Mouse (Mus musculus) thymus, adult 2 months (tissue): ENCODE measurements around the gene Slc15a3.

ENCODE experiments used
- CTCF ChIP-seq: fragments of 200-500 bp; IDR thresholded peaks from 2 replicates; pipeline ENCODE4 v1.5.1; 2012; ENCODE audit warnings: mild to moderate bottlenecking, control low read depth, low read length, moderate library complexity, borderline replicate concordance; ENCODE audit not compliant: control insufficient read depth, poor library complexity, insufficient read depth; ENCODE audit errors: extremely low read depth
- POLR2A ChIP-seq: fragments of 200-500 bp; IDR thresholded peaks from 2 replicates; pipeline ENCODE4 v1.6.1; 2012; ENCODE audit warnings: mild to moderate bottlenecking, low read length, control low read depth, moderate library complexity; ENCODE audit not compliant: control insufficient read depth, poor library complexity, insufficient read depth; ENCODE audit errors: extremely low read depth

DNA sequence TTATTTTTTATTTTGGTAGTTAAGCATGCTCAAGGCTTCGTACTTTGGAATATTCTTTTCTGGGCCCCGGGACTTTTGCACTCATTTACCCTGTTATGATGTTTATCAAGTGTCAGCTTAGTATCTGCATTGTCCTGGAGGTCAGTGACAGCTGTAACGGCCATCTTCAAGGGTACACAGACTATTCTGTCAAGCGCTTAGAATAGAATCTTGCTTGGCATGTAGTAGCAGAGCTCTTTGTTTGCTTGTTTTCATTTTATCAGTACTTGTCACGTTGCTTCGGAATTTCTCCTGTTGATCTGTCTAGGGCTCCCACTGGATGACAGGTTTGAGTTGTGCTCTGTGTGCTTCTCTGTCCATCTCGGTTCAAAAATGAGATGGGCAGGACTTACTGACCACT, 57.3 kb downstream of the Slc15a3 start:
- no peak for TF ChIP-seq POLR2A
- no peak for TF ChIP-seq CTCF
